Comparison of ENCODE assay signal across 24 mouse cellular contexts in the genomic region with DNA sequence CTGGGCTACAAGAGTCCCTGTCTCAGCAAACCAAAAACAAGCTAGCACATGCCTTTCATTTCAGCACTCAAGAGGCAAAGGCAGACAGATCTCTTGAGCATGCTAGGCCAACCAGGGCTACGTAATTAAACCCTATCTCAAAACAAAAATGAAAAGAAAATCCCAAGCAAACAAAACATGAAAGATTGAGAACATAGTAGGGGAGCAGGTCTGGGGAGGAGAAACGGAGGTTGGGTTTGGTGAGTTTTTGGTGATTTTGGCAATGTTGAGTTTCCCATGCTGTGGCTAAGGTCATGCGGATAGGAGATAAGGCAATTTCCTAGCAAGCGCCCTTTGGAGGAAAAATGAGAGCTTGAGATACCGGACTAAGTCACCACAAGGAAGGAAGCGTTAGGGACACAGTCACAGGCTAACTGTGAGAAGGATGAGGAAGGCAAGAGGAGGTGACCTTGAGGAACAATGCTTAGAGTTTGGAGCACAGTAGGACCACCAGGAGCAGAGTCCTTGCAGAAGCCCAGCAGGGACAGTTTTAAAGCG. TPM values are rescaled to one million over a fixed set of nuclear protein-coding genes. Genes with fewer than 3 reads are reported as not detected.
A peak's percentile ranks its signal among the peaks of the same experiment; 100 is the strongest.
DNase-seq lines count a peak whose midpoint lies in the region; ATAC-seq and TF ChIP-seq lines count a peak whose summit lies in the region.
"Had no signal": no experiment of that assay in that cellular context is flagged by ENCODE, and none has a peak within 500 bp of the region (broad histone marks: within the 10 kb centered on the region; RNA-seq: fewer than 3 reads in every experiment).

No protein-coding gene starts in this region.

- 48% methylated on average over 7 of the region's 7 CpGs for WGBS in liver, embryonic 11.5 days

- H3K4me3 ChIP-seq in ES-Bruce4 (ENCODE audit: low read depth, low read length): no peak overlapping the region
- H3K4me3 ChIP-seq in liver, embryonic 11.5 days (ENCODE audit: low read depth, low read length): no peak overlapping the region
- H3K4me3 ChIP-seq: embryonic facial prominence, embryonic 13.5 days; erythroblast, embryonic 14.5 days; forebrain, embryonic 12.5 days; hindbrain, embryonic 10.5 days; liver, embryonic 15.5 days; midbrain, embryonic 13.5 days had no signal

- TF ChIP-seq POLR2A in ES-Bruce4 (IDR thresholded peaks at IDR 0.05; ENCODE audit: insufficient read depth, low read length): no peak

- no peak for TF ChIP-seq EP300 in ES-Bruce4 (IDR thresholded peaks at IDR 0.05; ENCODE audit: insufficient read depth, low read depth, low read length)

- H3K4me2 ChIP-seq in liver, embryonic 11.5 days: peak overlapping the region; percentile 25; the same call in 1 of the 2 replicates
- H3K4me2 ChIP-seq: embryonic facial prominence, embryonic 13.5 days; forebrain, embryonic 12.5 days; liver, embryonic 15.5 days; midbrain, embryonic 13.5 days had no signal

- H3K9ac ChIP-seq in ES-Bruce4 (ENCODE audit: low read depth, poor library complexity, severe bottlenecking): no peak overlapping the region
- H3K9ac ChIP-seq in liver, embryonic 11.5 days (ENCODE audit: low read depth, low read length): no peak overlapping the region
- H3K9ac ChIP-seq: embryonic facial prominence, embryonic 13.5 days; forebrain, embryonic 12.5 days; liver, embryonic 15.5 days; midbrain, embryonic 13.5 days had no signal

- peak overlapping the region; percentile 33; the same call in 1 of the 2 replicates for H3K27ac ChIP-seq in ES-Bruce4 (ENCODE audit: insufficient read depth, low read length)
- peak overlapping the region; percentile 20; the same call in 1 of the 2 replicates for H3K27ac ChIP-seq in liver, embryonic 11.5 days (ENCODE audit: low read depth, low read length)
- H3K27ac ChIP-seq: forebrain, embryonic 12.5 days; hindbrain, embryonic 10.5 days; hindbrain, postnatal 0 days; liver, embryonic 15.5 days; midbrain, embryonic 13.5 days had no signal

- TF ChIP-seq CTCF in ES-Bruce4 (IDR thresholded peaks at IDR 0.05; ENCODE audit: low read depth, low read length): no peak

- DNase-seq in c-Kit-positive CD71-positive TER-119-positive erythroid progenitor cells, embryonic 14.5 days (ENCODE audit: low spot score): peak; percentile 42
- DNase-seq in liver, embryonic 11.5 days (ENCODE audit: low spot score): no peak
- DNase-seq in layer of hippocampus, postnatal 25 days (ENCODE audit: extremely low spot score in 1 of 2, low spot score in 1 of 2): no peak
- no peak for DNase-seq in right cerebral cortex, postnatal 4 days
- DNase-seq in cerebellum, postnatal 10 days: no peak
- DNase-seq: adrenal gland, adult 2 months; cerebellum, postnatal 25 days; embryo, embryonic 11 days; gastrocnemius, postnatal 36 days; kidney, postnatal 36 days; lung, postnatal 4 days; right cerebral cortex, postnatal 14 days; spleen, adult 18-20 months had no signal

- ATAC-seq in liver, embryonic 11.5 days (replicated peaks; ENCODE audit: low FRiP score): no peak
- peak; percentile 49 for ATAC-seq in megakaryocyte progenitor cell, adult 5-6 weeks (replicated peaks; ENCODE audit: poor library complexity)
- ATAC-seq: hindbrain, postnatal 0 days; intestine, postnatal 0 days; midbrain, embryonic 13.5 days had no signal

- no peaks in the 10 kb centered on the region for H3K36me3 ChIP-seq in ES-Bruce4 (ENCODE audit: control insufficient read depth, insufficient read depth, low read length, poor library complexity, severe bottlenecking)
- no peaks in the 10 kb centered on the region for H3K36me3 ChIP-seq in liver, embryonic 11.5 days (ENCODE audit: control insufficient read depth, insufficient read depth, low read length)
- H3K36me3 ChIP-seq: embryonic facial prominence, embryonic 13.5 days; forebrain, embryonic 12.5 days; G1E; hindbrain, embryonic 10.5 days; liver, embryonic 15.5 days; midbrain, embryonic 13.5 days had no signal

- no peaks in the 10 kb centered on the region for H3K9me3 ChIP-seq in ES-Bruce4 (replicated peaks; ENCODE audit: control insufficient read depth, insufficient read depth, low read length, poor library complexity, severe bottlenecking)
- no peaks in the 10 kb centered on the region for H3K9me3 ChIP-seq in liver, embryonic 11.5 days (ENCODE audit: control insufficient read depth, low read length)
- H3K9me3 ChIP-seq: embryonic facial prominence, embryonic 13.5 days; liver, embryonic 15.5 days; midbrain, embryonic 13.5 days had no signal

- no peaks in the 10 kb centered on the region for H3K27me3 ChIP-seq in ES-Bruce4 (ENCODE audit: control insufficient read depth, insufficient read depth, low read length, poor library complexity, severe bottlenecking)
- no peaks in the 10 kb centered on the region for H3K27me3 ChIP-seq in liver, embryonic 11.5 days (replicated peaks; ENCODE audit: control insufficient read depth, insufficient read depth, low read length)
- H3K27me3 ChIP-seq: embryonic facial prominence, embryonic 13.5 days; forebrain, embryonic 12.5 days; liver, embryonic 15.5 days had no signal

- H3K4me1 ChIP-seq in ES-Bruce4 (ENCODE audit: control insufficient read depth, insufficient read depth, low read length): peaks cover 7% of the 10 kb centered on the region
- peaks cover 45% of the 10 kb centered on the region for H3K4me1 ChIP-seq in liver, embryonic 11.5 days (replicated peaks; ENCODE audit: control insufficient read depth, insufficient read depth, low read length)

RNA-seq across cellular contexts. Expression of a gene that starts 18.3 kb away (rescaled TPM):
- 407 and 414 TPM in 2 replicates for polyA plus RNA-seq in ES-Bruce4 (2011; ENCODE audit: insufficient read depth, insufficient read length, low read depth, missing spikeins)
- polyA plus RNA-seq in liver, embryonic 11.5 days (2014; fragmentation: Nextera tagmentation; extraction: Ambion mirVana): 279 and 298 TPM in 2 replicates
- 310 and 335 TPM in 2 replicates for total RNA-seq in megakaryocyte progenitor cell, adult 5-6 weeks (2015)
- total RNA-seq in megakaryocyte progenitor cell, adult 5-6 weeks (2017): 303 and 393 TPM in 2 replicates
- 100 to 1,000 TPM; 132 to 145 TPM for total RNA-seq in layer of hippocampus, postnatal 25 days (2021)

RNA-seq across cellular contexts. Expression of a gene that starts 50.6 kb away (rescaled TPM):
- polyA plus RNA-seq in ES-Bruce4 (2011; ENCODE audit: insufficient read depth, insufficient read length, low read depth, missing spikeins): 179 and 182 TPM in 2 replicates
- polyA plus RNA-seq in liver, embryonic 11.5 days (2014; fragmentation: Nextera tagmentation; extraction: Ambion mirVana): 78.4 and 83.3 TPM in 2 replicates
- 104 and 118 TPM in 2 replicates for total RNA-seq in megakaryocyte progenitor cell, adult 5-6 weeks (2015)
- total RNA-seq in megakaryocyte progenitor cell, adult 5-6 weeks (2017): 87.7 and 97.3 TPM in 2 replicates
- 10 to 100 TPM; 90.0 to 91.4 TPM for total RNA-seq in layer of hippocampus, postnatal 25 days (2021)
